Mouse (Mus musculus) gastrocnemius, adult 2 months (tissue): ENCODE data around the gene Prkn. TPM values are rescaled to one million over a fixed set of nuclear protein-coding genes. Genes with fewer than 3 reads are reported as not detected.

Experiments used
- DNase-seq: peaks from one replicate; pipeline ENCODE4 v3.0.0; 2022
- H3K27ac ChIP-seq: fragments of 200-600 bp; 2 replicates; pipeline ENCODE4 v1.8.1; 2022; ENCODE audit warnings: mild to moderate bottlenecking
- H3K4me3 ChIP-seq: fragments of 200-600 bp; 2 replicates; pipeline ENCODE4 v1.8.1; 2022; ENCODE audit warnings: mild to moderate bottlenecking, moderate library complexity
- CTCF ChIP-seq: fragments of 200-600 bp; IDR thresholded peaks from 2 replicates; pipeline ENCODE4 v1.8.1; 2022; ENCODE audit warnings: antibody characterized with exemption, mild to moderate bottlenecking, moderate library complexity
- intact Hi-C: fragments of 180-260 bp; cut with DNase I; formaldehyde crosslinking; loops from one replicate; pipeline ENCODE4 v1.15.1; 2025
- long read RNA-seq, 2 experiments: library from polyadenylated mRNA; stranded (forward); transcript quantifications; one replicate each; pipeline ENCODE4 v2.0.0; 2021
- total RNA-seq, 2 experiments: library from RNA; stranded (reverse); gene quantifications; 2 replicates each; pipeline ENCODE4 v1.2.3; 2021

Gene Prkn
- total RNA-seq, result 10 to 100 TPM; 18.4 to 24.7 TPM
- long read RNA-seq, experiment 1, partial matches to known transcripts, result 3 of 7 reads
- long read RNA-seq, experiment 1, other reads (novel, unspliced or antisense), result 4 of 7 reads
- long read RNA-seq, experiment 2, partial matches to known transcripts, result 1 of 5 reads
- long read RNA-seq, experiment 2, other reads (novel, unspliced or antisense), result 4 of 5 reads

DNA sequence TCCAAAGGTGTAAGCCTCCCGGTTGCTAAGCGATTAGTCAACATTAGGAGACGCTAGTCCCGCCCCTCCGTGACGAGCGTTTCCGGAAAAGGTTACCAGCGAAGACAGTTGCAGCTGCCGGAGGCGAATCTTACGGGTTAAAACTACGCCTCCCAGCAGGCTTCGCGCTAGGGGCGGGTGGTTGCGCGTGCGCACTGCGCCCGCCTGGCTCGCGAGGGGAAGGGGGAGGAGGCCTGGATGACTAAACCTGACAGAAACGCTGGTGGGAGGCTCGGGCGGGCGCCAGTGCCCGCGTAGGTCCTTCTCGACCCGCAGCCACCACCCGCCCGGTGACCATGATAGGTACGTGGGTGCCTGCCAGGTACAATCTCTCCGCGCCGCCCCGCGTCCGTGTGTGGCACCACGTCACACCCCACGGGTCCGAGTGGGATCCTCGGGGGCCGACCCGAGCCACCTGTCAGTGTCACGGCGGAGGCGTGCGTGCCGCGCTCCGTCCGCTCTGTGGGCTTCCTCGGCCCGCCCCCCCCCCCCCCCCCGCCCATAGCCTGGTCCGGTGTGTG lies at the start of gene Prkn, which contains the start of gene Pacrg:
Prkn (plus strand) TSS at position 237 of the 560 bp plus-strand sequence.
Pacrg (minus strand) TSS at position 164 of the 560 bp plus-strand sequence.
- no peak for TF ChIP-seq CTCF
- Histone ChIP-seq H3K4me3 (peak within 1 kb of the TSS; percentile 93), H3K27ac (peak within 1 kb of the TSS; percentile 99)
- DNase-seq, result peak; percentile 99
- intact Hi-C loops, result no loop called here

DNA sequence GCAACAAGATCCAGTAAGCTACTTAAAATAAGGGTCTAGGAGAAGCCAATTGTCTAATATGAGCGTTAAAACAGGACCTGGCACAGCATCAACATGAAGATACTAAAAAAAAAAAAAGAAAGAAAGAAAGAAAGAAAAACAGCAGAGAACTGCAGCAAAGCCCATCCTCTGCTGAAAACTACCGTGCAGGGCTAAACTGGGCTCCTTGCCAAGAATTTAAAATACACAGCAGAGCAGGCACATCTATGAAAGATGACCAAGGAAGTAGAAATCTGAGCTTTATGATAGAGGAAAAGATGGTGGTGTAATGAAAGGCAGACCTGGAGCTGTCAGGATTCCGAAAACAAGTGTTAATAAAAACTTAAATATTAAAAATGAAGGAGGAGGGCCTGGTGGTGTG lies 48.5 kb upstream of the Prkn start:
- no peak for DNase-seq
- Histone ChIP-seq H3K27ac (no peak overlapping the region), H3K4me3 (no peak overlapping the region)
- no peak for TF ChIP-seq CTCF
- intact Hi-C loops, result no loop called here

DNA sequence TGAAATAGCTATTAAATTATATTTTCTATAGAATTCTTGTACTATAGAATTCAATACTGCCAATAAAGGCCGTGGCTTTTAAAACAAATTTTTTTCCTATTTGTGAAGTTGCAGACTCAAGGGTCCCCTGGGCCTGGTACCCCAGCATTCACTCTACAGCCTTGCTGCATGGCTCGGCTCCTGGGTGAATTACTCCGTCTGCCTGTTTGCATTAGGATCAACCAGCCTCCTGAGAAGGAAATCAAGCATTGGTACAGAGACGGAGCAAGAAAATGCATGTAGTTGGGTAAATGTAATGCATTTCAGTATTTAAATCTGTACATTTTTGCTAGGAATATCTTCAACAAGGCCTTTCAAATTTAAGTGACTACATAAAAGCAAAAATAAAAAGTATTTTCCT lies 33.5 kb upstream of the Prkn start:
- DNase-seq, result no peak
- Histone ChIP-seq H3K27ac (no peak overlapping the region), H3K4me3 (no peak overlapping the region)
- TF ChIP-seq CTCF, result no peak
- intact Hi-C loops, result no loop called here

DNA sequence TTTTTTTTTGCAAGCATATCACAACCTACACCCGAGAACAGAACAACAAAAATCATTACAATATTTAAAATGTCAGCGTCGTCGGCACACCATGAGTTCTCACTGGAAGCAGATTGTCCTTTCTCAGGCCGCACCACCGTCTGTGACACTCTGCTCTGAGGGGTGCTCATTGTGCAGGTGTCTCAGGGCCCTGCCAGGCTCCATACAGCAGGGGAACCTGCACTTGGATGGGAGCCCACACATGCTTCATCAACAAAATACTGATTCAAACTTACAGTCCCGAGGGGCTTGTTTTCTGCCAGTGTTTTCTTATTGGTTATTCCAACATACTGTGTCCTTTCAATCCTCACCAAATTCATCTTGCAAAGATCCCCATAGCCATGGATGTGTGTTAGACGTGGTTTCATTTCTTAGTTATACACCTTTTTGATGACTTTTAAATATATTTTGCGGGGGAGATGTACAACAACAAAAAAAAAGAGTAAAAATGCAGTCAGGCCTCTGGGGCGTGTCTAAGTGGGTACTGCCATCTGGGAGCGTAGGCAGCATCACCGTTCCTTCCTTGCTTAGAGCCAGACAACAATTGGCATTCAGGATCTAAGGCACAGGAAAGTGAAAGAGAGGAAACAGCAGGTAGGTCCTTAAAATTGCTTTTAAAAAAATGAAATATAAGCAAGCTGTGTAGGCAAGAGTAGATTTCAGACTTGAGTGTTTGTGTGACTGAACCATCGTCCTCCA lies 32.8 kb upstream of the Prkn start:
- no peak for DNase-seq
- Histone ChIP-seq H3K27ac (no peak overlapping the region), H3K4me3 (no peak overlapping the region)
- TF ChIP-seq CTCF, result no peak
- intact Hi-C loops, result no loop called here

DNA sequence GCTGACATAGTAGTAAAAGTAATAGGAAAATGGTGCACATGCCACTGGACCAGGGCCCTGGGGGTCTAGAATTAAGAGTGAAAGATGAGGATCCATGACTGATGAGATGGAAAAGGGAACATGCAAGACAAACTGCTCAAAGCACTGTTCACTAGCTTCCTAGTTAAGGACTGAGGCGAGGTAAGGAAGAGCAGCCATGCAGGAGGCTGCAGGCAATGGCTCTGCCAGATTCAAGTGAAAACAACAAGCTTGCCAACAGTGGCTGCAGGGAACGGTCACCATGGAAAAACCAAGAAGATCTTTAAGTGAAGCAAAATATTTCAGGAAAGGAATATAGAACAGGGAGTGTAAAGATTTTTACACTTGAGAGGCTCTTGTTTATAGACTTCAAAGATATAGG lies 31.6 kb upstream of the Prkn start:
- H3K27ac ChIP-seq, result no peak overlapping the region
- no peak for TF ChIP-seq CTCF
- no peak overlapping the region for H3K4me3 ChIP-seq
- DNase-seq, result no peak
- intact Hi-C loops, result no loop called here

DNA sequence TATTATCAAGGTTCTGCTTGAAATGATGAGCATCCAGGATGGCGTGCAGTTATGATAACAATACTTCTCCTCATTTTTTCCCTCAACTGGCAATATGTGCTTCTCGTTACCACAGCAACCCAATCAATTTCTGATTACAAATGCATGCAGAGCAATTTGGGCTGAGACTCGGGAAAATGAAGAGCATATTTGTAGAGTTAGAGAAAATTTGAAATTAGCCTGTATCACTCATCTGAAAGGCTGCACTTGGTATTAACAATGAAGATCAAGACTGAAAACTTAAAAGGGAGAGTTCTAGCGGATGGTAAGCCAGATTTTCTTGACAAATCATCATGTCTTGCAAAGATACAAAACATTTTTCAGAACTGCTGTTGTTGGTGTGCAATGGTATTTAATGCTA lies 21.2 kb upstream of the Prkn start:
- no peak overlapping the region for H3K27ac ChIP-seq
- no peak for DNase-seq
- no peak for TF ChIP-seq CTCF
- no peak overlapping the region for H3K4me3 ChIP-seq
- intact Hi-C loops, result no loop called here

DNA sequence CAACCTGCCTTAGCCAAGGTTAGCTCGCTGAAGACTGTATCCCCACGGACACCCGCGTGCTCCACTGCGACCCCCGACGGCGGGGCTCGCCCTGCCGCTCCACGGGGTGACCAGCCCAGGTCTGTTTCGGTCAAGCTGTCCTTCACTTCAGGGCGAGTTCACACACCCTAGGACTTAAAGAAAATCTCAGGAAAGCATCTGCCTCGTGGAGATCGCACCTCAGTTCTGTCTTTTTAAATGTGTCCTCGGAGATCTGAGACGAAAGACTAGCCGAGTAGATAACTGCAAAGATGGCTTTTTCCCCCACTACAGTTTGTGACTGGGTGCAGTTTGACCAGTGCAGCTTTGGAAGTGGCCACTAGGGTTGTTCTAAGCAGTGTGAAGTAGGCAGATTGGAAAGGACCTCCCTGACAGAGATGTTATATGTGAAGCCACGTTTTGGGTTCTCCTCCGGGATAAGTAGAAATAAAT lies 582 bp downstream of the Prkn start:
- peak; percentile 66 for TF ChIP-seq CTCF
- intact Hi-C loops, result no loop called here
- H3K4me3 ChIP-seq, result peak overlapping the region; percentile 93
- peak overlapping the region; percentile 99 for H3K27ac ChIP-seq
- peak; percentile 58 for DNase-seq

DNA sequence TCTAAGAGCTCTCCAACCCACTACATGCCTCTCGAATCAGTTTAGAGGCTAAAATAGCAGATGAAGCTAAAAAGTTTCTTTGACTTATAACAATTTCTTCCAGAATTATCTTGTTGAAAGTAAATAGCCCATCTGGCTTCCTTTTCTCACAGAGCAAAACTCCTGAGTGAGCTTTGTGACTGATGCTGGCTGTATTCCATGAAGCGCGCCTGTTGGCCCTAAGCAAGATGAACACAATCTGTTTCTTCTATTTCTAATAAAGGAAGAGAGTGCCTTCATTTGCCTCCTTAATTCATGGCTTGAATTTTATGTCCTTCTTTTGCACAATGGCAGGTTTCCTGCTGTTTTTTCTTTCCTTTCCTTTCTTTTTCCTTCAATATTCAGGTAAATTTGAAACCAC lies 14.0 kb downstream of the Prkn start:
- Histone ChIP-seq H3K27ac (no peak overlapping the region; the same call in 1 of the 2 replicates), H3K4me3 (no peak overlapping the region)
- no peak for DNase-seq
- no peak for TF ChIP-seq CTCF
- intact Hi-C loops, result no loop called here

DNA sequence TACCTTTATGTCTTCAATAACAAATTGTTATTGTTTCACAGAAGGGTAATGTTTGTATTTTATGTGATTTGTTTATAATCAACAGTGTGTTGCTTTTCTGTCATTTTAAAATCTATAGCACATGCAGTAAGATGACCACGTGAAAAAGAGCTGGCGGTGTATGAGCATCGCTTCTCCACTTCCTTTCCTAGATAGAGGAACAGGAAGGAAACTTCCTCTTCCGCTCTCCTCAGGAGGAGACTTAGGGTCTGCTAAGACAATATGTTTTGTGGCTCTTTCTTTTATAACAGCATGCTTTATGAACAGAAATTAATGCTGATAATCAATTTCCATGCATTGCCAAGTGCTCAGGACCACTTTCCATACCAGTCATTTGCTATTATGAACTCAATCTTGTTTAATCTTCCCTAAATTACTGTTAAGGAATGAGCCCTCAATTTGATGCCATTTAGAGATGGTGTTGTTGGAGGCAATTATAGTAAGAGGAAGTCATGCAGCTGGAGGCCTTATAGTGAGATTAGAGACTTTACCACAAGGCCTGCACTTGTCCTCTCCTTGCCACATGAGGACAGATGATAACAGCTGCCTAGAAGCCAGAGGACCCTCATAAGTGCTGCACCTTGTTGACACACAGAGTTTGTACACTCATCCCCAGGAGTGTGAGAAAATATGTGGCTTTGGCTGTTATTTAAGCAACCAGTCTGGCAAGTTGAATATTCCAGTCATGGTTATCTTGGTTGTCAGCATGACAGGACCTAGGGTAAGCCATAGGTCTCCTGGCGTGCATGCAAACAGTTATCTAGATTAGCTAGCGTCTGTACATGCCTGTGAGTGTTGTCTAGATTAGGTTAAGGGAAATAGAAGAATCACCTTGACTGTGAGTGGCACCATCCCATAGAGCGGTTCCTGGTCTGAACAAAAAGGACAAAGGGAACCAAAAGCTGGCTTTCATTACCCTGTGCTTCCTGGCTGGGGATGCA lies 34.3 kb downstream of the Prkn start:
- H3K27ac ChIP-seq, result no peak overlapping the region
- no peak for TF ChIP-seq CTCF
- intact Hi-C loops, result no loop called here
- H3K4me3 ChIP-seq, result no peak overlapping the region
- DNase-seq, result no peak

DNA sequence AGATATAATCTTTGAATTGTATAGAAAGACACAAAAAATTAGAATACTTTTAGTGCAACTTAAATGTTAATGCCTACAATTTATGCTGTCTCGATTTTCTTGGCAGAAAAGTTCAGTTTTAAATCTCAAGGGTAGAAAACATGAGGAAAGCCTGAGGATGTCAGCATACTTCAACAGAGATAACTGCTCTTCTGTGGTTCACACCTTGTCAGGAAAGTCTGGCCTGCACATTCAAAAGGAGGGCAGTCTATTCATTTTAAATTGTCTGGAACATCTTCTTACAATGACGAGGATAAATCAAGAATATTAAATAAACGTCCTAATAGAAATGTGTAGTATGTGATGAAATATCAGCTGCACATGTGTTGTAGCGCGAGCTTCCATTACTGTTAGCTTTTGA lies 38.8 kb downstream of the Prkn start:
- no peak for TF ChIP-seq CTCF
- H3K27ac ChIP-seq, result no peak overlapping the region
- no peak for DNase-seq
- intact Hi-C loops, result no loop called here
- H3K4me3 ChIP-seq, result no peak overlapping the region

DNA sequence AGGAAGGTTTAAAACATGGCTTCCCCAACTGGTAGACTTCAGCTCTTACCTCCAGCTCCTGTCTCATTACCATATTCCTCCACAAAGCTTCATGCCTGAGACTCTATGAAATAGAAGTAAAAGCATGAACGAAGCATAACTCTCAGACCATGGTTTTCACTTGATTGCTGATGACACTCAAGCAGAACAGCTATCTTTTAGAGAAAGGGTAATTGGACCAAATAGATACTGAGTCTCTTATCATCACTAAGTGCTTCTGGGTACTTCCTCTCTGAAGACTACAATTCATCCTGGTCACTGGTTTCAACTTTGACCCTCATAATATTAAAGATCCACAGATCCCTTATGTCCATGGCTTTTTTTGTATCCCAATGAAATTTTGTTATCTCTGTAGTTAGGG lies 42.1 kb downstream of the Prkn start:
- Histone ChIP-seq H3K4me3 (no peak overlapping the region), H3K27ac (no peak overlapping the region)
- intact Hi-C loops, result no loop called here
- DNase-seq, result no peak
- TF ChIP-seq CTCF, result no peak

DNA sequence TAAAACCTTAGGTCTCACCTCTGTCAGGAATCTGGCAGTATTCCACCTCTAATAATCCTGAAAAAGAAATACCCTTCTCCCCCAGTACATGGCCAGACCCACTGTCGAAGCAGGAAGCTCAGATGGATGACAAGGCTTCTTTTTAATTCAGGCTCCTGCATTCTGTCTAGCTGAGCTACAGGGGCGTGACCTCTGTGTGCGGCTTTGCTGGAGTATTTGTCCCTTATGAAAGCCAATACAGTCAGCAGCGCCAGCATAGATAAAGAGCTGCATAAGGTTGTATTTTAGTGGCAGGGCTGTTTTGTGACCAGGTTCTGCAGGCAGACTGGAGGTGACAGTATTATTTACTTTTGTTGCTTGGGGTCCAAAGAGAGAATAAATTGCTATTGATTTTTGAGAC lies 47.7 kb downstream of the Prkn start:
- no peak overlapping the region for H3K27ac ChIP-seq
- TF ChIP-seq CTCF, result no peak
- no peak overlapping the region for H3K4me3 ChIP-seq
- intact Hi-C loops, result no loop called here
- no peak for DNase-seq
